Mouse (Mus musculus): ENCODE measurements around the gene Klc2. TPM values are rescaled to one million over a fixed set of nuclear protein-coding genes. Genes with fewer than 3 reads are reported as not detected.

Klc2 gene
- polyA plus RNA-seq, 1 experiment from 2014 or later = 90.2 TPM

GRCm38 (mm10) chr19:5084834-5085144 lies 33.6 kb downstream of the Klc2 start:
- H3K4me1 ChIP-seq (replicated peaks) = peaks cover 34% of the 10 kb centered on the region
- H3K36me3 ChIP-seq = peaks cover 7% of the 10 kb centered on the region; the same call in 1 of the 2 replicates
- ATAC-seq (ENCODE audit: low FRiP score, low read depth) = no peak
- H3K27me3 ChIP-seq = peaks cover 52% of the 10 kb centered on the region
- H3K4me3 ChIP-seq = peak overlapping the region; percentile 70
- H3K9me3 ChIP-seq = no peaks in the 10 kb centered on the region
- peak overlapping the region; percentile 88 for H3K9ac ChIP-seq
- H3K27ac ChIP-seq (replicated peaks) = 0 out of 2 replicates have a peak overlapping the region, but pooled peaks have one; percentile 10
- 5% methylated on average over 15 of the region's 15 CpGs for WGBS
- peak overlapping the region; percentile 75 for H3K4me2 ChIP-seq

GRCm38 (mm10) chr19:5083961-5084833 lies 34.2 kb downstream of the Klc2 start:
- ATAC-seq (ENCODE audit: low FRiP score, low read depth) = no peak
- Histone ChIP-seq H3K4me2 (peak overlapping the region; percentile 75), H3K9ac (peak overlapping the region; percentile 88), H3K27me3 (peaks cover 52% of the 10 kb centered on the region), H3K4me3 (peak overlapping the region; percentile 70), H3K9me3 (no peaks in the 10 kb centered on the region), H3K27ac (replicated peaks) (peak overlapping the region; percentile 10; the same call in 1 of the 2 replicates), H3K36me3 (peaks cover 7% of the 10 kb centered on the region; the same call in 1 of the 2 replicates), H3K4me1 (replicated peaks) (peaks cover 28% of the 10 kb centered on the region)
- 60% methylated on average over 3 of the region's 3 CpGs for WGBS

DNA sequence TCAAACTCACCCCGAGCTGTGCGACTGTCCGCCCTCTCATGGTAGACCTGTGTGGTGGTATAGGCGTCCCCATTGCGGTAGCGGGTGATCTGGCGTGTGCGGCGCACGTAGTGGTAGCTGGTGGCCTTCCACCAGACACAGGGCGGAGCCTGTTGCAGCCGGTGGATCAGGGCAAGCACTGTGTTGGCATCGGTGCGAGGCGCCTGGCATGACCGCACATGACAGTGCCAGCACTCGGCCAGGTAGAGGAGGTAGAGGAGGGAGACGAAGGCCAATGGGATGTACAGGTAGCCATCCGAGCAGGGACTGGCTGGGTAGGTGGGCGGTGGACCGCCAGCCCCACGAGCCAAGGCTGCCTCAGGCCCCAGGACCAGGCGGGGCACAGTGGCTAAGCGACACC lies 35.8 kb downstream of the Klc2 start:
- Histone ChIP-seq H3K27me3 (peaks cover 55% of the 10 kb centered on the region), H3K4me2 (no peak overlapping the region), H3K4me1 (replicated peaks) (peaks cover 20% of the 10 kb centered on the region), H3K36me3 (peaks cover 7% of the 10 kb centered on the region; the same call in 1 of the 2 replicates), H3K27ac (replicated peaks) (no peak overlapping the region), H3K4me3 (no peak overlapping the region), H3K9me3 (no peaks in the 10 kb centered on the region), H3K9ac (no peak overlapping the region)
- ATAC-seq (ENCODE audit: low FRiP score, low read depth) = no peak
- 72% methylated on average over 24 of the region's 24 CpGs for WGBS

- H3K9ac ChIP-seq = no peak overlapping the region
- WGBS = 61% methylated on average over 18 of the region's 18 CpGs
- H3K9me3 ChIP-seq = no peaks in the 10 kb centered on the region
- no peak for ATAC-seq (ENCODE audit: low FRiP score, low read depth)
- H3K27me3 ChIP-seq = peaks cover 55% of the 10 kb centered on the region
- peaks cover 7% of the 10 kb centered on the region; the same call in 1 of the 2 replicates for H3K36me3 ChIP-seq
- no peak overlapping the region for H3K27ac ChIP-seq (replicated peaks)
- no peak overlapping the region for H3K4me3 ChIP-seq
- H3K4me2 ChIP-seq = no peak overlapping the region
- peaks cover 14% of the 10 kb centered on the region for H3K4me1 ChIP-seq (replicated peaks)
These were observed 36.4 kb downstream of the Klc2 start for GRCm38 (mm10) chr19:5082005-5082404.

- Histone ChIP-seq H3K36me3 (peaks cover 7% of the 10 kb centered on the region; the same call in 1 of the 2 replicates), H3K27ac (replicated peaks) (no peak overlapping the region), H3K9ac (no peak overlapping the region), H3K9me3 (no peaks in the 10 kb centered on the region), H3K27me3 (peaks cover 48% of the 10 kb centered on the region), H3K4me2 (no peak overlapping the region), H3K4me3 (no peak overlapping the region), H3K4me1 (replicated peaks) (peaks cover 8% of the 10 kb centered on the region; the same call in 1 of the 2 replicates)
- ATAC-seq (ENCODE audit: low FRiP score, low read depth) = no peak
- 91% methylated on average over 1 of the region's 1 CpGs for whole genome bisulfite sequencing
These were observed 39.1 kb downstream of the Klc2 start for GRCm38 (mm10) chr19:5079279-5079678.

DNA sequence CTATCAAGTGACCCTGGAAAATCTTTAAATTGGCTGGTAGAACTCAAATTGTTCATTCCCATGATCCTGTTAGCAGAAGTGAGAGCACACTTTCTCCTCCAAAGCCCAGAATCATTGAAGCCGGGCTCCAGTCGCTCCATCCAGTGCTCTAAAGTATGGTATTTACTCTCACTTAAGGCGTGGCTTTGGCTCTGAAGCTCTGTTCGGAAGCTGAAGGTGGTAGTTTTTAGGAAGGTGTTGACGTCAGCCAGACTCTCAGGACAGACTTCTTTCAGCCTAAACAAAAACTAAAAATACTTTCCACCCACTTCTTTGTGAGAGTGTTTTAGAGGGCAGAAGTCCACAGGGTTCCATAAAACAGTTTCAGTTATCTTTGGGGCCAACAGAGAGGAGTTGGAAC lies 44.8 kb downstream of the Klc2 start:
- Histone ChIP-seq H3K9me3 (no peaks in the 10 kb centered on the region), H3K27ac (replicated peaks) (no peak overlapping the region), H3K4me2 (no peak overlapping the region), H3K4me3 (no peak overlapping the region), H3K4me1 (replicated peaks) (peaks cover 28% of the 10 kb centered on the region), H3K27me3 (peaks cover 13% of the 10 kb centered on the region), H3K9ac (no peak overlapping the region), H3K36me3 (no peaks in the 10 kb centered on the region)
- no peak for ATAC-seq (ENCODE audit: low FRiP score, low read depth)
- WGBS = 49% methylated on average over 5 of the region's 5 CpGs

GRCm38 (mm10) chr19:5073028-5073427 lies 45.3 kb downstream of the Klc2 start:
- Histone ChIP-seq H3K27ac (replicated peaks) (0 out of 2 replicates have a peak overlapping the region, but pooled peaks have one; percentile 0), H3K4me3 (peak overlapping the region; percentile 44), H3K9ac (no peak overlapping the region), H3K4me2 (peak overlapping the region; percentile 83), H3K27me3 (peaks cover 13% of the 10 kb centered on the region), H3K9me3 (no peaks in the 10 kb centered on the region), H3K4me1 (replicated peaks) (peaks cover 32% of the 10 kb centered on the region), H3K36me3 (no peaks in the 10 kb centered on the region)
- 2% methylated on average over 15 of the region's 15 CpGs for WGBS
- no peak for ATAC-seq (ENCODE audit: low FRiP score, low read depth)

DNA sequence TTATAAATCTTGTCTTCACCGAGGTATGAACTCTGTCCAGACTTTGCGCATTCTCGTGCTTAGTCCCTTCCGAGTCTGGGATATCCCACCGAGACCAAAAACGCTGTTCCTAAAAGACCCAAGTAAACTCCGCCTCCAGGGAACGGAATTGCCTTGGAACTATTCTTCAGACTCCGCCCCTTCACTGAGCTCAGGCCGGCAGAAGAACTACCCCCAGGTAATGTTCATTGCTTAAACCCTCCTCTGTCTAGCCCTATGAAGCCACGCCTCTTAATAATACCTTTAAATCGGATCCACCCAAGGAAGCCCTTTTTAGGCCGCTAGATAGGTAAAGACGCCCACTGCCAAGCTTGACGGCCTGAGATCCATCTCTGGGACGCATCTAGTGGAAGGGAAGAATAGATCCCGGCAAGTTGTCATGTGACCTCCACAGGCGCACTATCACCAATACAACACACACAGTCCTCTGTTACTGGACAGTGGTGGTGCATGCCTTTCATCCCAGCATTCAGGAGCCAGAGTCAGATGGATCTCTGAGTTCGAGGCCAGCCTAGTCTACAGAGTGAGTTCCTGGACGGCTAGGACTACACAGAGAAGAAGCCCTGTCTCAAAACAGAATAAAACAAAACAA lies 45.9 kb downstream of the Klc2 start:
- WGBS = 2% methylated on average over 20 of the region's 20 CpGs
- peaks cover 13% of the 10 kb centered on the region for H3K27me3 ChIP-seq
- no peaks in the 10 kb centered on the region for H3K36me3 ChIP-seq
- no peaks in the 10 kb centered on the region for H3K9me3 ChIP-seq
- peak; percentile 5; the same call in 1 of the 2 replicates for ATAC-seq (ENCODE audit: low FRiP score, low read depth)
- peak overlapping the region; percentile 83 for H3K4me2 ChIP-seq
- peak overlapping the region; percentile 44 for H3K4me3 ChIP-seq
- peak overlapping the region; percentile 39; the same call in 1 of the 2 replicates for H3K9ac ChIP-seq
- 0 out of 2 replicates have a peak overlapping the region, but pooled peaks have one; percentile 0 for H3K27ac ChIP-seq (replicated peaks)
- H3K4me1 ChIP-seq (replicated peaks) = peaks cover 38% of the 10 kb centered on the region

DNA sequence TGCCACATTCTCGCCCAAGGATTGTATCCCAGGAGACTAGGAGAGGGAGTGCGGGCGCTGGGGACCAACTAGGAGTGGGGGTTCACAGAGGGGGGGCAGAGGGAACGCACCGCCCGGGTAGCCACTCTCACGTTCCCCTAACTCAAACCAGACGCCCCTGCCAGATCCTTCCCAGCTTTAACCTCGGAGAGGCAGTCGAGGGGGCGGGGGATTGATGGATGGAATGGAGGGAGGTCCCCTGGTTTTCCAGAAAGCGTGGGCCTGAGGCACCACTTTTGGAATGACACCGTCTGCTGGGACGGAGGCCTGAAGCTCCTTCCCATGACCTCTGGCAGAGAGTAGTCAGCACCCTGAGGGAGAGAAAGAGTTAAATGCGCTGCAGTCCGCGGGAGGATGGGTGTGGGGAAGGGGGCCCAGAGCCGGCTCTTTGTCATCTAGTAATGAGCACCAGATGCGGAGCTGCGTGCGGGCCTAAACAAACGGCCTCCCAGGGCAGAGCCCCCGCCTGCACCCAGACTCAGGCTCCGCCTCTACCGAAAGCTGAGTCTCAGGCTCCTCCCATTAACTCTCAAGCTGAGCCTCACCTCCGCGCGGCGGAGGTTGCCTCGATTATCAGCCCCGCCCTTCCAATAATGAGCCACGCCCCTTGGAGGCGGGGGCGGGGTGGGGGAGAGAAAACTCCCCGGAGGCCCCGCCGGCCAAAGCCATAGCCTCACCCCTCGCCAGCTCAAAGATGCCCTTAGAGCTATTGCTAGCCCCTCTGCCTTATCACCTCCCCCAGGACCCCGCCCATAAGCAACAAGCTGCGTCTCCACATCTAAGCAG lies 46.6 kb downstream of the Klc2 start:
- Histone ChIP-seq H3K36me3 (no peaks in the 10 kb centered on the region), H3K27ac (replicated peaks) (peak overlapping the region; percentile 47; the same call in 1 of the 2 replicates), H3K4me2 (peak overlapping the region; percentile 83), H3K4me3 (peak overlapping the region; percentile 44), H3K27me3 (peaks cover 18% of the 10 kb centered on the region), H3K9ac (peak overlapping the region; percentile 39), H3K9me3 (no peaks in the 10 kb centered on the region), H3K4me1 (replicated peaks) (peaks cover 41% of the 10 kb centered on the region)
- peak; percentile 83 for ATAC-seq (ENCODE audit: low FRiP score, low read depth)
- WGBS = under 1% methylated on average over 39 of the region's 40 CpGs

DNA sequence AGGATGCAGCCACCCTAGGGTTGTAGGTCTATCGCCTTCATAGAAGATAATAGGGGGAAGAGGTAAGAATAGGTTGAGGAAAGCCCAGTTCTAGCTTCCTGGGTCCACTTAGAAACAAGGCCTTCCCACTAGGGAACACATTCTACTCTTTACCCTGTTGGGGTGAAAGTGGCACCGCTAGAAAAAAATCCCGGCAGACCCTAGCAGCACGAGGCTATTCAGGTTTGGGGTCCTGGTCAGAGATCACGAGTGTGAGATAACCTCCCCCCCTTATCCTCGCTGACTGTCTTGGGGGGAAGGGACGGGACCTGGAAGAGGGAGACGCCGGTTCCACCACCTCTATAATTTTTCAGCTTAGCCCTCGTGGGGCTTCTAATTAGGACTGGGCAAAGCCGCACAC lies 47.3 kb downstream of the Klc2 start:
- no peak for ATAC-seq (ENCODE audit: low FRiP score, low read depth)
- Histone ChIP-seq H3K4me1 (replicated peaks) (peaks cover 41% of the 10 kb centered on the region), H3K9me3 (no peaks in the 10 kb centered on the region), H3K27me3 (peaks cover 21% of the 10 kb centered on the region), H3K4me2 (peak overlapping the region; percentile 83), H3K27ac (replicated peaks) (peak overlapping the region; percentile 47; the same call in 1 of the 2 replicates), H3K9ac (peak overlapping the region; percentile 39), H3K36me3 (no peaks in the 10 kb centered on the region), H3K4me3 (peak overlapping the region; percentile 44)
- WGBS = 9% methylated on average over 11 of the region's 11 CpGs

DNA sequence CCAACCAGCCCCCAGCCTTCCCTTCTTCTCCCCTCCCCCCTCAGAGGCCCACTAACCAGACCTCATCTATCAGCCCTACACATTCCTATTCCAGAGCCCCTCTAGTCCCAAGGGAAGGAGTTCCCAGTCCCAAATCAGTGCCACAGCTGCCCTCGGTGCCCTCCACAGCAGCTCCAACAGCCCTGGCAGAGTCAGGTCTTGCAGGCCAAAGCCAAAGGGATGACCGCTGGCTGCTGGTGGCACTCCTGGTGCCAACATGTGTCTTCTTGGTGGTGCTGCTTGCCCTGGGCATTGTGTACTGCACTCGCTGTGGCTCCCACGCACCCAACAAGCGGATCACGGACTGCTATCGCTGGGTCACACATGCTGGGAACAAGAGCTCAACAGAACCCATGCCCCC lies 48.4 kb downstream of the Klc2 start:
- H3K27me3 ChIP-seq = peaks cover 21% of the 10 kb centered on the region
- H3K9ac ChIP-seq = no peak overlapping the region
- peak overlapping the region; percentile 6; the same call in 1 of the 2 replicates for H3K4me3 ChIP-seq
- no peaks in the 10 kb centered on the region for H3K9me3 ChIP-seq
- H3K4me1 ChIP-seq (replicated peaks) = peaks cover 41% of the 10 kb centered on the region
- H3K36me3 ChIP-seq = no peaks in the 10 kb centered on the region
- peak overlapping the region; percentile 83 for H3K4me2 ChIP-seq
- no peak overlapping the region for H3K27ac ChIP-seq (replicated peaks)
- WGBS = 83% methylated on average over 7 of the region's 7 CpGs
- no peak for ATAC-seq (ENCODE audit: low FRiP score, low read depth)

Measured in hindbrain, embryonic 15.5 days (tissue).